Mouse (Mus musculus) embryonic fibroblast, embryonic 13.5 days (primary cell): Measurements from ENCODE around the gene Hk2.

Experiments
- CTCF ChIP-seq: IDR thresholded peaks from 2 replicates; pipeline ENCODE4 v1.5.1; 2011; ENCODE audit warnings: mild to moderate bottlenecking, control low read depth, low read length, moderate library complexity, borderline replicate concordance; ENCODE audit not compliant: insufficient read depth
- POLR2A ChIP-seq: IDR thresholded peaks from 2 replicates; pipeline ENCODE4 v1.6.1; 2011; ENCODE audit warnings: low read depth, mild to moderate bottlenecking, control low read depth, low read length, moderate library complexity

DNA sequence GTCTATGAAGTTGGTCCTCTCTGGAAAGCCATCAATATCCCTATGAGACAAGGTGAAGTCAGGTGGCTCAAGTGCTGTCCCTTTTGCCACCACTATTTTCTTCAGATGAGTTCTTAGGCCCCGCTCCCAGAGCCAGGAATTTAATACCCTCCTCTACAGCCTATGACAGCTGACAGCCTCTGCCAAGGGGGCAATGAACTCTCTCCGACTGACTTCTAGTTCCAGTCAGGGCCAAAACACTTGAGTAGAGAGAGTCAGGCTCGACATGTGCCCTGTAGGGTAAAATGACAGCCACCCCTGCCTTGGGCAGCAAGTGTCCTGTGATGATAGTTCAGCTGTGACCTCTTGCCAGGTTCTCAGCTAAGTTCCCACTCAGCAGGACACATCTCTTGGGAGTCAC, 32.7 kb upstream of the Hk2 start:
- TF ChIP-seq CTCF = no peak
- TF ChIP-seq POLR2A = no peak
